In genomic region chr4:63546441-63547055, GRCm38 (mm10) we compare ENCODE assay signal across 9 mouse cellular contexts. TPM values are rescaled to one million over a fixed set of nuclear protein-coding genes. Genes with fewer than 3 reads are reported as not detected.
DNase-seq lines count a peak whose midpoint lies in the region; ATAC-seq lines count a peak whose summit lies in the region.
"Had no signal": no experiment of that assay in that cellular context is flagged by ENCODE, and none has a peak within 500 bp of the region (broad histone marks: within the 10 kb centered on the region; RNA-seq: fewer than 3 reads in every experiment).

No protein-coding gene starts in this region.

- intact Hi-C loops in gastrocnemius, postnatal 36 days (cut with DNase I), result no loop called here

- peaks cover 15% of the 10 kb centered on the region for H3K4me1 ChIP-seq in intestine, embryonic 15.5 days (replicated peaks)
- peaks cover 26% of the 10 kb centered on the region for H3K4me1 ChIP-seq in midbrain, embryonic 12.5 days

- no peak overlapping the region for H3K27ac ChIP-seq in intestine, embryonic 15.5 days
- no peak overlapping the region for H3K27ac ChIP-seq in midbrain, embryonic 12.5 days (replicated peaks)

- peak; percentile 48 for DNase-seq in gastrocnemius, postnatal 25 days
- DNase-seq in gastrocnemius, postnatal 36 days, result no peak
- peak; percentile 76 for DNase-seq in NIH3T3 (ENCODE audit: low read depth)
- no peak for DNase-seq in layer of hippocampus, adult 8-10 months (ENCODE audit: low spot score in 2 of 2)
- no peak for DNase-seq in layer of hippocampus, adult 9-11 months

- H3K27me3 ChIP-seq in intestine, embryonic 15.5 days (replicated peaks), result no peaks in the 10 kb centered on the region
- H3K27me3 ChIP-seq in midbrain, embryonic 12.5 days, result no peaks in the 10 kb centered on the region

- H3K9me3 ChIP-seq in intestine, embryonic 15.5 days, result no peaks in the 10 kb centered on the region
- no peaks in the 10 kb centered on the region for H3K9me3 ChIP-seq in midbrain, embryonic 12.5 days

- H3K4me3 ChIP-seq in intestine, embryonic 15.5 days (replicated peaks), result peak overlapping the region; percentile 85; the same call in 1 of the 2 replicates
- peak overlapping the region; percentile 88 for H3K4me3 ChIP-seq in midbrain, embryonic 12.5 days

- no peak for ATAC-seq in intestine, embryonic 15.5 days
- no peak for ATAC-seq in midbrain, embryonic 12.5 days (ENCODE audit: low FRiP score, low read depth)
- no peak for ATAC-seq in inflammation-experienced regulatory T-cells, adult 6 months

- WGBS in intestine, embryonic 15.5 days, result 63% methylated on average over 6 of the region's 6 CpGs
- 86% methylated on average over 6 of the region's 6 CpGs for WGBS in midbrain, embryonic 12.5 days

- H3K9ac ChIP-seq in intestine, embryonic 15.5 days, result no peak overlapping the region
- peak overlapping the region; percentile 92; the same call in 1 of the 2 replicates for H3K9ac ChIP-seq in midbrain, embryonic 12.5 days (replicated peaks)

- peak overlapping the region; percentile 59 for H3K4me2 ChIP-seq in intestine, embryonic 15.5 days (replicated peaks)
- peak overlapping the region; percentile 73 for H3K4me2 ChIP-seq in midbrain, embryonic 12.5 days (replicated peaks)

- H3K36me3 ChIP-seq in intestine, embryonic 15.5 days, result peaks cover 17% of the 10 kb centered on the region
- peaks cover 31% of the 10 kb centered on the region for H3K36me3 ChIP-seq in midbrain, embryonic 12.5 days

RNA-seq across cellular contexts. Expression of gene Atp6v1g1, which starts 2.0 kb away (rescaled TPM):
- 100 to 1,000 TPM; 203 to 223 TPM for total RNA-seq in gastrocnemius, postnatal 25 days (2021)
- total RNA-seq in gastrocnemius, postnatal 36 days (2021), result 100 to 1,000 TPM; 209 to 253 TPM
- polyA plus RNA-seq in intestine, embryonic 15.5 days (2015; fragmentation: Nextera tagmentation; extraction: Ambion mirVana), result 288 and 316 TPM in 2 replicates
- 358 and 367 TPM in 2 replicates for polyA plus RNA-seq in midbrain, embryonic 12.5 days (2016; fragmentation: Nextera tagmentation; extraction: Ambion mirVana)
- total RNA-seq in layer of hippocampus, adult 8-10 months (2022), result 100 to 1,000 TPM; 110 to 144 (median 128) TPM
- 100 to 1,000 TPM; 197 to 241 (median 218) TPM for polyA plus RNA-seq in inflammation-experienced regulatory T-cells, adult 6 months (2017; shearing (Covaris generic))

RNA-seq across cellular contexts. Expression of gene Tmem268, which starts 12.0 kb away (rescaled TPM):
- 10 to 100 TPM; 10.4 to 12.1 TPM for total RNA-seq in gastrocnemius, postnatal 25 days (2021)
- total RNA-seq in gastrocnemius, postnatal 36 days (2021), result 10 to 100 TPM; 14.0 to 14.5 TPM
- polyA plus RNA-seq in intestine, embryonic 15.5 days (2015; fragmentation: Nextera tagmentation; extraction: Ambion mirVana), result 12.8 and 14.0 TPM in 2 replicates
- 4.8 and 5.2 TPM in 2 replicates for polyA plus RNA-seq in midbrain, embryonic 12.5 days (2016; fragmentation: Nextera tagmentation; extraction: Ambion mirVana)
- 1 to 10 TPM; 6.5 to 9.6 (median 9.0) TPM for total RNA-seq in layer of hippocampus, adult 8-10 months (2022)
- polyA plus RNA-seq in inflammation-experienced regulatory T-cells, adult 6 months (2017; shearing (Covaris generic)), result 10 to 100 TPM; 17.1 to 23.9 (median 19.5) TPM

RNA-seq across cellular contexts. Expression of gene Whrn, which starts 50.8 kb away (rescaled TPM):
- total RNA-seq in gastrocnemius, postnatal 25 days (2021), result 1 to 10 TPM; 2.1 to 2.6 TPM
- total RNA-seq in gastrocnemius, postnatal 36 days (2021), result 1 to 10 TPM; 2.2 to 2.5 TPM
- 4.0 and 4.6 TPM in 2 replicates for polyA plus RNA-seq in intestine, embryonic 15.5 days (2015; fragmentation: Nextera tagmentation; extraction: Ambion mirVana)
- polyA plus RNA-seq in midbrain, embryonic 12.5 days (2016; fragmentation: Nextera tagmentation; extraction: Ambion mirVana), result 15.4 and 16.9 TPM in 2 replicates
- total RNA-seq in layer of hippocampus, adult 8-10 months (2022), result 10 to 100 TPM; 23.8 to 32.9 (median 28.2) TPM
- polyA plus RNA-seq in inflammation-experienced regulatory T-cells, adult 6 months (2017; shearing (Covaris generic)), result 1 to 10 TPM in 2 of 3 experiments, under 1 TPM in 1; 0.75 to 4.4 (median 3.9) TPM

RNA-seq across cellular contexts. Expression of gene Gm11213, which starts 58.5 kb away (rescaled TPM):
- not detected for total RNA-seq in gastrocnemius, postnatal 25 days (2021)
- total RNA-seq in gastrocnemius, postnatal 36 days (2021), result not detected
- polyA plus RNA-seq in intestine, embryonic 15.5 days (2015; fragmentation: Nextera tagmentation; extraction: Ambion mirVana), result not detected in 2 replicates
- not detected in 2 replicates for polyA plus RNA-seq in midbrain, embryonic 12.5 days (2016; fragmentation: Nextera tagmentation; extraction: Ambion mirVana)
- not detected for total RNA-seq in layer of hippocampus, adult 8-10 months (2022)
- not detected for polyA plus RNA-seq in inflammation-experienced regulatory T-cells, adult 6 months (2017; shearing (Covaris generic))
- total RNA-seq: hematopoietic stem cell, adult 5-6 weeks had no signal

Comparison
In these comparisons a context has a peak if more than half of its experiments do, and no peak if none do; other contexts are left out.
1. DNase-seq: peak in gastrocnemius, postnatal 25 days (single experiment) and NIH3T3 (single experiment); none in gastrocnemius, postnatal 36 days (0 of 2), layer of hippocampus, adult 8-10 months (0 of 2) and layer of hippocampus, adult 9-11 months (single experiment).
2. RNA of gene Whrn, which starts 50.8 kb away (total RNA-seq): 23.8 to 32.9 TPM in layer of hippocampus, adult 8-10 months; 2.1 to 2.6 TPM in gastrocnemius, postnatal 25 days and 2.2 to 2.5 TPM in gastrocnemius, postnatal 36 days; every median in the first group is over 4 times any median in the second.